Mouse (Mus musculus): ENCODE results near the gene Alad.

Gene Alad

DNA sequence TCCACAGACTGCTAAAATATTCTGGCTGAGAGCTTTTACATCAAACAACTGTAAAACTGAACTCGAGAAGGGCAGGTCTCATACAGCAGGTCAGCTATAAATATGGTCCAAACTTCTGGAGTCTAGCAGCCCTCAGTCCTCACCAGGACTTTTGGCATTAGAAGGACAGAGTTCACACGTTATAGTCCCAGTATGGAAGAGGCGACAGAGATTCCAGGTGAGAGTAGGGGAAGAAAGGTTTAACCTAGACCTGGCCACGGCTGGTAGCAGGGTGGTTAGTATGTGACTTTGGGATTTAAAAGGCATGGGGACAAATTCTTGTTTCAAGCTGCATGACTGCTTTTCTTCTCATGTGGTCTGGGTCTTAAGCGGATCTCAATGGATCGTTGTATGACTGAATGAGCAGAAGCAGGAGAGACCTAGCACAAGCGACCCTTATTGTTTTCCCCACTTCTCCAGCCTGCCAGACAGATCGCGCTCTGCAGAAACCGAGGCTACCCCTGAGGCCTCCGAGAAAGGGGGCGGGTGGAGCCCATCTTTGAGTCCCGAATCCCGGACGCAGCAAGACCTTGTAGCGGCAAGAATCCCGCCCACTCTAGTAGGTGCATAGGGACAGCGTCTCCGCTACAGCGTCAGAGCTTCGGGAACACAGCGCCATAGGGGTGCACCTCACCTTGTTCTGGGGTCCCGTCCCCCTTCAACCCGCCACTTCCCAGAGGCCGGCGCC is 433 bp downstream of the Alad start:
- in situ Hi-C loops (cut with MboI; ENCODE audit: low pct_unique_long_range_greater_than_20kb in 1 of 2, low sequenced_read_pairs in 2 of 2, unreplicated experiment in 1 of 2) = no loop called here

DNA sequence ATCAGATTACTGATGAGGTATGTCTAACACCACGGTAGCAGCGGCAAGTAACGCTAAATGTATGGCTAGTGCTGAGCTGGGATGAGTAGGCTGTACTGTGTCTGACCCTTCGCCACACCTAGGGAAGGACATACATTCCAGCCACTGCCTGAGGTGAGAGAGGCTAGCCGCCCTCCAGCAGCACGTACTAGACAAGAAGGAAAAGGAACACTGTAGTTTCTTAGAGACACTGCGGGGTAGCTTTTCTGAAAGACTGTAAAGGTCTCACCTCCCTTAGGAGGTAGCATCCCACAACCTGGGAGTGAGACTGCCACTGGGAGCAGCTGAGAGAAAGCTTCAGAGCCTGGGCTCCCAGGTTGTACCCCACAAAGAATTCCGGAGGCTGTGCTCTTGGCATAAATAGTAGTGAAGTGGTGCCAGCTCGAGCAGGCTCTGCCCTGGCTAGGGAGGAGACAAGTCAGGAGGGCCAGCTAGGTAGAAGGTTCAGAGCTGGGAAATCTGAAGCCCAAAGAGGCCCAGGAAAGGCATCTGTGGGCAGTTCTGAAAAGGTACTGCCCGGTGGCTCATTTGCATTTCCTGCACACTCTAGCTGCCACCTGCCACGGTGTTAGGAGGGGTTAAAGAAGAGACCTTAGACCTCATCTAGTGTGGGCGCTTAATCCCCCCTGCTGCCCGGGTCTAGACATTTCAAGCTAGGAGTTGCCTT is 1.1 kb downstream of the Alad start:
- in situ Hi-C loops (cut with MboI; ENCODE audit: low pct_unique_long_range_greater_than_20kb in 1 of 2, low sequenced_read_pairs in 2 of 2, unreplicated experiment in 1 of 2) = no loop called here

DNA sequence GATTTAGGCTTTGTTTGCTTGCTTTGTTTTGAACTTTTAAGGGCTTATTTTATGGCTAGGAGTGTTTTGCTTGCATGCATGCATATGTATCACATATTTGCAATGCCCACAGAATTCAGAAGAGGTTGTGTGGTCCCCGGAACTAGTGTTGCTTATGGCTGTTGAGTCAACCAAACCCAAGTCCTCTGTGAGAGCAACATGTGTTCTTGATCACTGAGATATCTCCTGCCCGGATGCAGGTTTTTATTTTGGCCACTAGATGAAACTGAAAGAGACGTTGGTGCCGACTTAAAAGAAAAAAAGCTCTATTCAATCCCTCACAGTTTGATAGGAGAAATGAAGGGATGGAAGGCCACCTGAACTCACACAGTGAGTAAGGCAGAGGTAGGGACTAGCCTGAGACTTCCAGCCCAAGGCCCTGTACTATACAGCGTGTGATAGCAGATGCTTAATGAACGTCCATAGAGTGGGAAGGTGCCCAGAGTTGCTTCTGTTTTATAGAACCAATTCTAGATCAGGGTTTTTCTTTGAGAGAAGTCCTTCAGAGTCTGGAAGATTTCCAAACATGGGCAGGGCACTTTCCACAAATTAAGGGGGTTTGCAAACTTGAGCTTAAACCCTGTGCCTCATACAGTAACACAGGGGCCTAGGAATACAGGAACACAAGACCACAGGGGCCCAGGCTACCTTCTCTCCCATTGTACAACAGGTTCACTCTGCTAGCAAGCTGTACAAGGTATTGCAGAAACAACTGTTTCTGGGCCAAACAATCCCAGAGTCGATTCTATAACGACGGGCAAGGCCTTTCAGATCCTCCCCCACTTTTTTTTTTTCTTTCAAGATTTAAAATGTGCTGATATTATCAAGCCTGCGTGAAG is 1.9 kb downstream of the Alad start:
- in situ Hi-C loops (cut with MboI; ENCODE audit: low pct_unique_long_range_greater_than_20kb in 1 of 2, low sequenced_read_pairs in 2 of 2, unreplicated experiment in 1 of 2) = no loop called here

DNA sequence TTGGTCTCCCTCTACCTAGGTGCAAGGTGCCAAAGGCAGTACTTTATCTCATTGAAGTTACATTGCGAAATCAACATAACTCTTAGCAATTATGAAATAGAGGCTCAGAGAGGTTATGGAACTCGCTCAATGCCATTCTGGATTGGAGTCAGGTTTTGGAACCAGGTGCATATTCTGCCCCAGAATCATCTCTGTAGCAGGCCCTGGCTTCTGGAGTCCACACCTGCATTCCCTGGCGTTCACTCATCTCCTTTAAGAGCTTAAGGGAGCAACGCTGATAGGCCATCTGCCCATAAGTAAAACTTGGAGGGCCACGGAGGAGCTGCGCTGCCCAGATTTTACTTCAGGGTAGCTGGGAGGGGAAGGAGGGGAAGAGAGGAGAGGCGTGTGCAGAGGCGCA is 2.7 kb downstream of the Alad start:
- in situ Hi-C loops (cut with MboI; ENCODE audit: low pct_unique_long_range_greater_than_20kb in 1 of 2, low sequenced_read_pairs in 2 of 2, unreplicated experiment in 1 of 2) = no loop called here

DNA sequence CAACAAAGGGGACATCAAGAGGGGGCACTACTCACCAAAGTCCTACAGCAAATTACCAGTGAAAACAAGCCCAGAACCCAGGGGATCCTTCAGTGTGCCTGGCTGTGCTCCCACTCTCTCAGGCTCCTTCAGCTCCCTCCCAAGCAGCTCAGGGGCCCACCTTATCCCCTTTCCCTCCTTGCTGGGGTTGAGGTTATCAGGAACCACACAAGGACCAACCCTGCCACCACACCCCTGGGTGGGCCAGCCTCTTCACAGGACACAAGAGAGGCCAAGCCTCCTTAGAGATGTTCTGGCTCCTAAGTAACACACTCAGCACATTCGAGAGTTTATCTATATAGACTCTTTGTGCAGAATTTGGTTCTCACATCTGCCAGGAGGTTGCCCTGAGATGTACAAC is 3.1 kb downstream of the Alad start:
- in situ Hi-C loops (cut with MboI; ENCODE audit: low pct_unique_long_range_greater_than_20kb in 1 of 2, low sequenced_read_pairs in 2 of 2, unreplicated experiment in 1 of 2) = no loop called here

DNA sequence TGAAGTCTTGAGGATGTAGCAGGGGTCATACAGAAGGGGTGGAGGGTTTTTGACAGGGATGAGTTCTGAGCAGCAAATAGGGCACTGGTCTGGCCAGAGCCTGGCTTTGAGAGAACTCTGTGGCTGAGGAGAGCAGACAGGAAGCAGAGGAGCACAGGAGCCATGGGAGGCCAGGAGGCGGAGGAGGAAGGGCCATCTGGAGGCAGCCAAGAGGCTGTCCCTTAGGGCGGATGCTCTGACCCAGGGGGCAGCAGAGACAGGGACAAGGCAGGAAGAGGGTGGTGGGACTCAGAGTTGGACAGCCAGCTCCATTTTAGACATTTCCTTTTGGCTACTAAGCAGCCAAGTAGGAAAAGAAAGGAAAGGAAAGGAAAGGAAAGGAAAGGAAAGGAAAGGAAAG is 3.6 kb downstream of the Alad start:
- in situ Hi-C loops (cut with MboI; ENCODE audit: low pct_unique_long_range_greater_than_20kb in 1 of 2, low sequenced_read_pairs in 2 of 2, unreplicated experiment in 1 of 2) = no loop called here

DNA sequence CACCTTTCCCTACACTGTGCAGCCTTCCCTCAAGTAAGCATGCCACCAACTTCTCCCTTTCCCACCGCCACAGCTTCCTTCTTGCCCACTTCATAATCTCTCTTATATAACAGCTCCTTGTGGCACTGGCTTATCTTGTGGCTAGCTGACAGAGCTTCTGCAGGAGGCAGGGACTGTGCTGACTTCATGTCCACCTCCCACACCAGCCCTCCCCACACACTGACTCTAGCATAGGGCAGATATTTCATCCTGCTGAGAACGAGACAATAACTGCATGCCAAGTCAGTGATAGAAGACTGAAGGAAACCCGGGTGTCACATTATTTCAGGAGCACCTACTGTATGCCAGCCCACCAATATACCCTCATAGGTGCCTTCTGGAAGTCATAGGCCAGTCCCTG is 4.2 kb downstream of the Alad start:
- in situ Hi-C loops (cut with MboI; ENCODE audit: low pct_unique_long_range_greater_than_20kb in 1 of 2, low sequenced_read_pairs in 2 of 2, unreplicated experiment in 1 of 2) = no loop called here

DNA sequence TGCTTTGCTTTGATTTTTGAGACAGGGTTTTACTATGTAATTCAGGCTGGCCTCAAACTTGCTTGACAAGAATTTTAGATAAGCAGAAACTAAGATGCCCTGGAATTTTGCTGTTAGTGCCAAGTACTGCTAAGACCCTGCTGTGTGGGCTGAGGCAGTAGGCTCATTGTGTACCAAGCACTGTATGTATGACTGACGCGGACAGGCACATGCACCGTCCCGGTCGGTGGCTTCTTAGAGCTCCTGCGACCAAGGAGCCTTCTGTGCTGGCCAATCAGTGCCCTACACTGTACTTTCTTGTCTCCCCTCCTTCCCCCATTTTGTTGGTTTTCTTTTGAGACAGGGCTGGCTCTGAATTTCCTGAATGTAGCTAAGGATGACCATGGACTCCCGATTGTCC is 4.7 kb downstream of the Alad start:
- in situ Hi-C loops (cut with MboI; ENCODE audit: low pct_unique_long_range_greater_than_20kb in 1 of 2, low sequenced_read_pairs in 2 of 2, unreplicated experiment in 1 of 2) = no loop called here

DNA sequence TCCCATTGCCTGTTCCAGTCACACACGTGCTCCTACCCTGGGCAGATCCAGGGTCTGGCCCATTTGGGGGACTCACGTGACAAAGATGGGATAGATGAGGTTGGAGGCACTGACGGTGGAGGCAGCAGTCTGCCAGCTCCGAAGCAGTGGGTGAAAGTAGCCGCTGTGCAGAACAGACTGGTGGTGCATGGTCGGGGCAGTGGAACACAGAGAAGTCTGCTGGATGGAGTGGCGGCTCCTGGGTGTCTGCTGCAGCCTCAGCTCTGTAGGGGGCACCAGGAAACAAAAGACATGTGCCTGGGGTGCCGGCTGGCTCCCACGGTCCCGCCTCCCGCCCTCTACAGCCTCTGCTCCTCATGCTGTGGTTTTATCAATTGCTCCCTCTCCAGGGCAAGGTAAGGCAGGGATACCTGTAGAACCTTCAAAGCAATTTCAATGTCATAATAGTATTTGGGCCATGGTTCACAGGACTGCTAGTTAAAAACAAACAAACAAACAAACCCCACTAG is 5.7 kb downstream of the Alad start:
- in situ Hi-C loops (cut with MboI; ENCODE audit: low pct_unique_long_range_greater_than_20kb in 1 of 2, low sequenced_read_pairs in 2 of 2, unreplicated experiment in 1 of 2) = no loop called here

DNA sequence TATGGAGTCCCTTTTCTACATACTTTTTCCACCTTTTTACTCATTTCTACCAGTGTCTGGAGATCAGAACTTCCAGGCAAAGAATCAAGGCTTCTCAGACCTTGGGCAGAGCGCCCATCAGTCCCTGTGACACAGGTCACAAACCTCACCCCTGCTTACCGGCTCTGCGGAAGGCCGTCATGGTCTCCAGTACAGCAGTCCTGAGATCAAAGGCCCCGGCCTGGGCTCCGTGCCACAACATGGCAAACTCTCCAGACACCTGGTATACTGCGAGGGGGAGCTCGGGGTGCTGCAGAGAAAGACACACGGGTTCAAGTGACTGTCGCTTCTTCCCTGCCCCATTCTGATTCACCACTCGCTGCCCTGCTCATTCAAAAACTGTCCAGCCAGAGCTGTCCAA is 9.8 kb downstream of the Alad start:
- in situ Hi-C loops (cut with MboI; ENCODE audit: low pct_unique_long_range_greater_than_20kb in 1 of 2, low sequenced_read_pairs in 2 of 2, unreplicated experiment in 1 of 2) = no loop called here

DNA sequence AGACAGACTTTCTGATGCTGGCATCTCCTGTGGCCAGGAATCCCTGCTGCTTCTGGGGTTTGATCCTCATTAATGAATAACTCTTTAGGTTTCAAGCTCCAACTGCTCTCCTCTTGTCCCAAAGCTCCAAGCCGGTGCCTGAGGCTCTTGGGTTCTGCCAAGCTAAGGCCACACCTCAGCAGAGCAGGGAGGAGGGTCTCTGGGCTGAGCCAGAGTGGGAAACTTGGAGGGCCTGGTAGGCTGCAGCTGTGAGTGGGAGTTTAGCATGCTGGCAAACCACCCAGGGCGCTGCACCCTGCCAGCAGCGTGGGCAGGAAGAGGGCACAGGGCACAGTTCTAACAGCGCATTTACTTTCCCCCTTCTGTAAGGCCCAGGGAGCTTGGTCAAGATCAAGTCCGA is 10.9 kb downstream of the Alad start:
- in situ Hi-C loops (cut with MboI; ENCODE audit: low pct_unique_long_range_greater_than_20kb in 1 of 2, low sequenced_read_pairs in 2 of 2, unreplicated experiment in 1 of 2) = no loop called here

DNA sequence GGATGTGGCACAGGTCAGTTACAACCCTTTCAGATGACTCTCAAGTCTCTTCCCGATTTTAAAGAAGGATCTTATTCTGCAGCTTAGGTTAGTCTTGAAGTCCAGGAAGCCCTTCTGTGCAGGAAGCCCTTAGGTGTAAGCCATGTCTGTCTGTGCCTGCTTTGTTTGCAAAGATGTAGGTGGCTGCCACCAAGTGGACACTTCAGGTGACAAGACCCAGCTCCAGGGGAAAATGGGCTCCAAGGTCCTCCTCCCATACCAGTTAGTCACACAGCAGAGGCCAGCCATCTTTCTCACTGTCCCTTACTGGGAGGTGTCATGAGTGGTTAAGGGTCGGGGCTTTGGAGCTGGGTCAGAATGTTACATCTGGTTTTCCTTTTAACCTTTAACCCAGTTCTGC is 12.9 kb downstream of the Alad start:
- in situ Hi-C loops (cut with MboI; ENCODE audit: low pct_unique_long_range_greater_than_20kb in 1 of 2, low sequenced_read_pairs in 2 of 2, unreplicated experiment in 1 of 2) = no loop called here

DNA sequence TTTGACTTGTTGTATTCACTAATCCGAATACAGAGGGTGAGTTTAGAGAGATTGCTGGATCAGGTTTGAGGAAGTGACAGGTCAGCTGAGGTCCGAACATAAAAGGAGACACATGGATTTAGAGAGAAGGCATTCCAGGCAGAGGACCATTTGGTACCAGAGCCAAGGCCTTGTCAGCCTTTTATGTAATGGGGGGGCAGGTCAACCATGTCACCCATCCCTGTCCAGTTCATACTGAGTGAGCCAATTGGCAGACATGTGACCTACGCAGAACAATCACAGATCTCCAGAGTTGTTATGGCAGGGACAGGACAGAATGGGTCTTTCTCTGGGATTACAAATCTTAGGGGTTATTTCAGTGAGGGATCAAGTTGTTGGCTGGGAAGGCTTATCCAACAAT is 13.7 kb downstream of the Alad start:
- in situ Hi-C loops (cut with MboI; ENCODE audit: low pct_unique_long_range_greater_than_20kb in 1 of 2, low sequenced_read_pairs in 2 of 2, unreplicated experiment in 1 of 2) = no loop called here

DNA sequence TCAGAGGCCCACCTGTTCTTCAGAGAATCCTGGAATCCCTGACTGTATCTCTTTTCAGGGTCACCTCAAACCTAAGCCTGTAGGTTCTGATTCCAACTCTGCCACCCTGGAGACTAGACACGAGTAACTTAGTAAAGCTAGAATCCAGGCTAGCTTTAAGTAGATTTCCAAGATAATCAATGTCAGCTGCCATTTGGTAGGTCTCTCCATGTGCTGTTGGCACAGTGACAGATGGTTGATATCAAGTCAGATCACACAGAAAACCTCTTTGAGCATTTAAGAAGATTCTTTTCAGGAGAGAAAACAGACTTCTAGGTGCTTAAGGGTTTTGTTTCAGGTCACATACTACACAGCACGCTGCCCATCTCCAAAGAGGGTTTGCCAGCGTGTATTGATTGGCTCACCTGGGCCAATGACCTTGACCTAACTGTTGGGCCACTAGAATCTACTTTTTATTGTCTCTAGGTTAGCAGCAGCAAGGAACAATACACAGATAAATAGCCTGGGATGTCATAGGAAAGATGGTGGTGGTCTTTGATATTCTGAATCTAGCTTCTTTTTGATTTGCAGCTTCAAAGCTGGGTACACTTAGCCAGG is 16.2 kb downstream of the Alad start, which contains the start of gene Hdhd3:
Gene Hdhd3 (minus strand): TSS at position 94 of the 597 bp plus-strand sequence.
- in situ Hi-C loops (cut with MboI; ENCODE audit: low pct_unique_long_range_greater_than_20kb in 1 of 2, low sequenced_read_pairs in 2 of 2, unreplicated experiment in 1 of 2) = no loop called here

DNA sequence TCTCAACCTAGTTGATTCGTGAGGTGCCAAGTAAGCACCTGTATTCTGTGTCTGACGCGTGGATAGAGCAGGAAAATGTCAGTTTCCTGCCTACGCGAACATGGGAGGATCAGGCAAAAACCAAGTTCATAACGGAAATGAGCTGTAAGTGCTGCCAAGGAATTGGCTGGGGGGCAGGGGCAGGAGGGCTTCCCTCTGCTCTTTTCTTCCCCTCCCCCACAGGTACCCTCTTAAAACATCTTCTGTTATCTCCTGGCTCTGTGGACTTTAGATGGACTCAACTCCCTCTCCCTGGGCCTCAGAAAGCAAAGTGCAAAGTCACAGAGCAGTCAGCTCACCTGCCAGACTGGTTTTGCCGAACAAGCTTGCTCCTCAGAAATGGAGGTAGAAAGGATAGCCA is 16.7 kb downstream of the Alad start:
- in situ Hi-C loops (cut with MboI; ENCODE audit: low pct_unique_long_range_greater_than_20kb in 1 of 2, low sequenced_read_pairs in 2 of 2, unreplicated experiment in 1 of 2) = no loop called here

DNA sequence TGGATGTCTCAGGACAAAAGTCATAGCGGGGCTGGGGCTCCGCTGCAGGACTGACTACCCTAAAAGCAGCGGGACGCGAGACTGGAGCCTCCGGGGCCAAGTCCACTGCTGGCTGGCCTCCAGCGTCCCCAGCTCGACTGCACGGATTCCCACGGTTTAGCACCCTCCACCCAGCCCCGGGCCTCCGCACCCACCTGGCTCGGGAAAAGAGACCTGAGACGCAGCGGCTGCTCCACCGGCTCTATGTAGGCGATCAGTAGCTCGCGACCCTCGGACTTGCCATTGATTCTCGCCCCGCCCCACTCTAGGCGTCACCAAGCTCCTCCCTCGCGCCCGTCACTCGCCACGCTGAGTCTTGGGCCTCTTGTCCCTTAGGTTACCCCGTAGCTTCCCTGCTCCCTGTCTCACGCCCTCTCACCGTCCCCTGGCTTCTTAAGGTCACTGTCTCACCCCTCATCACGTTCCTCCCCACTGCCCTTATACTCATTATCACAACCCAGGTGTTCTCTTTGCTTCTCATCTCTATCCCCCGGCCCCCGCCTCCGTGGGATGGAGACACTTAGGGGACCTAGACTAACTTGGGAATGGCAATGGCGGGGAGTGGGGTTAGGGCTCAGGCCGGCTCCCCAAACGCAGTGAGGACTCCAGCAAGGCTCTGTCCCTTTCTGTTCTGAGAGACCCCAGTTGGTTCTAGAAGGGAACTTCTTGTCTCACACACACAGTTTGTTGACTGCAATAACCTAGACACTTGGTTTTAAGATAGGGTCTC is 17.6 kb downstream of the Alad start:
- in situ Hi-C loops (cut with MboI; ENCODE audit: low pct_unique_long_range_greater_than_20kb in 1 of 2, low sequenced_read_pairs in 2 of 2, unreplicated experiment in 1 of 2) = no loop called here

DNA sequence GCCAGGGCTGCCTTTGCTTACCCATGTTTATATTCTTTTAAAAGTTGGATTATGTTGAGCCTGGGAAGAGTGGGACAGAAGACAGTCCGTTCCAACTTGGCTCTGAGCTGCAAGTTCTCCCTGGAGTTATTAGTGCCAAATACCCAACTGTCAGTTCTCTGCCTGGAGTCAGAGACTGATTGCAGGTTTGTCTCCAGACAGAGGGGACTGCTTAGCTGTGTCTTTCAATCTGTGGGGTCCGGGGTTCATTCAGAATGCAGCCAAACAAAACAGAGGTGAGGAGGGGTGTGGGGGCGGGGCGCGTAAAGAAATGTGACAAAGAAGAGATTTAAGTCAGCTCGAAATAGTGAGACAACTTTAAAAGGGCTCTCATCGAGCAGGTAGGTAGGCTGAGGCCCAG is 18.2 kb downstream of the Alad start:
- in situ Hi-C loops (cut with MboI; ENCODE audit: low pct_unique_long_range_greater_than_20kb in 1 of 2, low sequenced_read_pairs in 2 of 2, unreplicated experiment in 1 of 2) = no loop called here

DNA sequence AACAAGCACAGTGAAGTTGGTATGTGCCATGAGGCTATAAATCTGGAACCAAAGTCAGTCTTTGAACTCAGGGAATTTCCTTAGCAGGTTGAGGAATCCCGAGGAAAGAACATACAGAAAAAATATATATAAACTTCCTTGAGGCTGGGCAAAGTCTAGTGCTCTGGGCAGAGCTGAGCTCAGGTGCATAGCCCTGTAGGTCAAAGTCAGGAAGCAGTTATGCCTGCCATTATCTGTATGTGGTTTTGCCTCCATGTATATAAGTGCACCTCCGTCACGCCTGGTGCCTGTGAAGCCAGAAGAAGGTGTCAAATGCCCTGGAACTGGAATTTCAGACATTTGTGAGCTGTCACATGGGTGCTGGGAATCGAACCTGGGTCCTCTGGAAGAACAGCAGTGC is 18.9 kb downstream of the Alad start:
- in situ Hi-C loops (cut with MboI; ENCODE audit: low pct_unique_long_range_greater_than_20kb in 1 of 2, low sequenced_read_pairs in 2 of 2, unreplicated experiment in 1 of 2) = no loop called here

Measured in mouse embryonic stem cell (cell line).